Mouse (Mus musculus) lung, adult 2 months (tissue): Measurements from ENCODE around the gene Hoxd10.

Source experiments
- CTCF ChIP-seq: fragments of 200-500 bp; IDR thresholded peaks from 2 replicates; pipeline ENCODE4 v1.5.1; 2011; ENCODE audit warnings: mild to moderate bottlenecking, low read length, control low read depth; ENCODE audit not compliant: insufficient read depth
- POLR2A ChIP-seq: fragments of 200-500 bp; IDR thresholded peaks from 2 replicates; pipeline ENCODE4 v1.6.1; 2011; ENCODE audit warnings: low read depth, mild to moderate bottlenecking, control low read depth, low read length, borderline replicate concordance; ENCODE audit errors: extremely low read depth

DNA sequence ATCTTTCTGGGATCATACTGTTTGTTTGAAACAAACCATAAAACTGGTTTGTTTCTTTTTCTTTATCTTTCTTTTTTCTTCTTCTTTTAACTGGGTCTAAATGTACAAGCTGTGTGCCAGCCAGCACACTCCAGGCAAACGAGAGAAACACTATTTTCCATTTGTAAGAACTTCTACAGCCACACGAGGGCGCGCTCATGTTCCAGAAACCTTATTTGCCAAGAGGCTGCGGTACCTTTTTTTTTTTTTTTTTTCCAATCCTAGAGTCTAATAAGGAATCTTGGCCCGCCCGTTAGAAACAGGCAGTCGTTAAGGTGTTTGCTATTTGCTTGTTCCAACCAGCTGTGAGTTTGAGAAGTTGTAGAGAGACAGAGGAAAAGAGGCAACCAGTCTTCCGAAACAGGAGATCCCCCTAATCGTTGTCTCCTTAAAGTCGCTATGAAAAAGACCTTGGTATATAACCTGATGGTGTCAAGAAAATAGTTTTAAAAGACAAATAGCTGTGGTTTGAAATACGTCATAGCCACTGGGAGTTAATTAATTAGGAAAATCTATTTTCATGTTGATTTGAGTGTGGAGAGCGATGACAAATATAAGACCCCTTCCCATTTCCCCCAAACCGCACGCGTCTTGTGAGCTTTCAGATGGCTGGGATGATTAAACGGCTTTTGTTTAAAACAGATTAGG is 5.3 kb upstream of the Hoxd10 start:
- peak; percentile 31; the same call in 1 of the 2 replicates for TF ChIP-seq CTCF
- no peak for TF ChIP-seq POLR2A
